Mouse (Mus musculus) olfactory bulb, adult 2 months (tissue): Measurements from ENCODE around the gene Tor1b.

Experiments used
- CTCF ChIP-seq: fragments of 200-500 bp; IDR thresholded peaks from 2 replicates; pipeline ENCODE4 v1.5.1; 2012; ENCODE audit warnings: low read depth, mild to moderate bottlenecking, low read length, moderate library complexity; ENCODE audit not compliant: insufficient read depth
- POLR2A ChIP-seq: fragments of 200-500 bp; IDR thresholded peaks from 2 replicates; pipeline ENCODE4 v1.6.1; 2012; ENCODE audit warnings: mild to moderate bottlenecking, low read depth, low read length, moderate library complexity; ENCODE audit not compliant: insufficient read depth

DNA sequence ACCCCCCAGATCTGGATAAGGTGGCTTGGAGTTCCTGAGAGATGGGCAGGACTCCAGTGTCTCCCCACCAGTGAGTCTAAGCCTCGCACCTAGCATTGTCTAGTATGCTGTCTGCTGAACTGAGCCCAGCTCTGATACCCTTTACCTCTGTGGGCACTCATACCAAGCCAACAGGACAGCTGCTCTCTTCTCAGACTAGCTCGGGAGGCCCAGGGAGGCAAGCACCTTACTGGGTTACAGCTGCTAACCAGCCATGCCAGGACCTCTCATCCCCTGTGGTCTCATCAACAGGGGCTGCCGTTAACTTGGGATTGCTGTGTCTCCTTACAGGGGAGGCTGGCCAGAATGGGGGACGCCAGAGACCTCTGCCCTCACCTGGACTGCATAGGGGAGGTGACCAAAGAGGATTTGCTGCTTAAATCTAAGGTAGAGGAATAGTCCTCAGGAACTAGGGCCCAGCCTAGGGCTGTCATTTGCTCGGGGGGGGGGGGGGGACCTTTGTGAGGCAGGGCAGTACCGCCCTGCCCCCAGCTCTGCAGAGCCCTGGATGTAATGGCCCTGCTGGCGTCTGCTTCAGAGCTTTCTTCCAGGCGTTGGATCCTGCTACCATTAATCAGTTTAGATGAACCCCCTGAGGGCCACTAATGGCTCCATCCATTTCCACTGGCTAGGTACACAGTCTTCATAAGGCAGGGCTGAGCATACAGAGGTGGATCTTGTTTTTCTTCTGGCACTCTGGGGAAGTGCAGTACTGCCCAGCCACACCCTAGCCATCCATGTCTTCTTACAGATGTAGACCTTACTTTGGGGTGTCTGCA is 45.9 kb downstream of the Tor1b start:
- no peak for TF ChIP-seq CTCF
- TF ChIP-seq POLR2A = no peak
